Mouse (Mus musculus): Measurements from ENCODE around the gene Slc35c2.
A peak's percentile ranks its signal among the peaks of the same experiment; 100 is the strongest.

Gene Slc35c2

DNA sequence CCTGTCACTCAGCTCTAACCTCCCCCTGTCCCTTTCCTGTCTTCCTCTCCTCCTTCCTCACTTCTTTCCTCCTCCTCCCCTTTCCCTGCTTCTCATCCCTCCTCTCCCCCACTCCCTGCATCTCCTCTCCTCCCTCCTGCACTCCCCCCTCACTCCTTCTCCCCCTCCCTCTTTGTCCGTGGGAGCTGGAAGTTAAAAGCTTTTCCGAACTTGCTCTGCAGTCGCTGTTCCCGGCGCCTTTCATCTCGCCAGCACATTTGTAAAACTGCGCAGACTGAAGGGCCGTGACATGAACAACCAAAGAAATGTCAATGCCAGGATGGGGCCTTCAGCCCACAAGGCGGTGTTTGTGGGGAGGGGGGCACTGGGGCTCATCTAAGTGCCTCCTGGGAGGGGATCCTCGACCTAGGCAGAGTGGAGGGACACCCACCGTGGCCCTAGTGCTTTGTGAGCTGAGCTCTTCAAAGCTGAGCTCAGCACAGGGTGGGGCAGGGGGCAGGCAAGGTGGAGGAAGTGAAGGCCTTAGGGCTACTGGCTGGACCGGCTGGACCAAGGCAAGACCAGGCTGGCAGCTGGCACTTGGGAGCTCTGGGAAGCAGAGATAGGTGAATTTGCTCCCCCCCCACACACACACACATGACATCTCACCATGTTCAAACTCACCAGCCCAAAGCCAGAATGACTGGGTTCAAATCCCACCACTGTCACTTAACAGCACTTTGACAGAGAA is 49.1 kb downstream of the Slc35c2 start:
- peak; percentile 41 for DNase-seq (ENCODE audit: low spot score)

GRCm38 (mm10) chr2:165234613-165235291 is 52.9 kb downstream of the Slc35c2 start, which contains the start of gene Cdh22:
TSS of gene Cdh22 (minus strand) at chr2:165234853.
- DNase-seq (ENCODE audit: low spot score): peak; percentile 75

GRCm38 (mm10) chr2:165234291-165234612 is 53.4 kb downstream of the Slc35c2 start:
- DNase-seq (ENCODE audit: low spot score): no peak

GRCm38 (mm10) chr2:165233491-165234290 is 54.0 kb downstream of the Slc35c2 start:
- DNase-seq (ENCODE audit: low spot score): peak; percentile 70

DNA sequence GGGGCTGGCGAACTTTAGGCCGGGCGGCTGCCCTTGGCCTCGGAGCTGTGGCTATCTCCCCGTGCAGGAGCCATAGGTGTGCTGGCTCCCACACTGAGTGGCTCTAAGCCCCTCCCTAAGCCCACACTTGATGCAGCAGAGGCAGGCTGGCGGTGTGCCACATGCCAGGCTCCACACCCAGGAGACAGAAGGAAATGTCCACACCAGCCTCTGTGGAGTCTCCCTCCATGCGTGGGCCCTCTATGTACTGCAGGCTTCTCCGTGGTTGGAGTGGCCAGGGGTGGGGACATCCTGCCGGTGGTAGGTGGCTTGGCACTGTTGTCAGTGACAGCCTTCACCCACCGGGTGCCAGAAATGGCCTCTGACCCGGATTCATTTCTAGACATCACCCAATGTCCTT is 58.6 kb downstream of the Slc35c2 start:
- DNase-seq (ENCODE audit: low spot score): no peak

All from embryo, embryonic 10.5 days (tissue).